Mouse (Mus musculus) right cerebral cortex, postnatal 10 days (tissue): Measurements from ENCODE around the gene Zfp536.

ENCODE experiments used
- DNase-seq, 2 experiments: peaks; one replicate each; pipeline ENCODE4 v3.0.0; 2021; ENCODE audit warnings: low spot score in 2 of 2

Gene Zfp536

DNA sequence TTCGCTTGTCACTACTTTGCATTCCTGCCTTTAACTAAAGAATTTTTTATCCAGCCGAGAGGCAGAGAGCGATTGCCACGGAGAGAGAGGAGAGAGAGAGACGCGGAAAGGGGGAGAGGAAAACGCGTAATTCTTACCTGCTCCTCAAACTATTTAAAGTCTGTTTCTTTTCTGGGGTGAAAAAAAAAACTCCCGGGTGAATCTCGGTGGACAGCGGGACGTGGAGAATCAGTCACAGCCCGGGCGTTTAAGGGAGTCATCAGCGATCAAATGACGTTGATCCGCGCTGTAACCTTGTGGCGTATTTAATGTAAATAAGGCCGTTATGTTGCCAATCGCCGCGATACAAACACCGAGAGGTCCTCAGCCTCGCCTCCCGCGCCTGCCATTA lies at the start of gene Zfp536:
Gene Zfp536 (minus strand): TSS at position 330 of the 391 bp plus-strand sequence.
- no peak for DNase-seq

DNA sequence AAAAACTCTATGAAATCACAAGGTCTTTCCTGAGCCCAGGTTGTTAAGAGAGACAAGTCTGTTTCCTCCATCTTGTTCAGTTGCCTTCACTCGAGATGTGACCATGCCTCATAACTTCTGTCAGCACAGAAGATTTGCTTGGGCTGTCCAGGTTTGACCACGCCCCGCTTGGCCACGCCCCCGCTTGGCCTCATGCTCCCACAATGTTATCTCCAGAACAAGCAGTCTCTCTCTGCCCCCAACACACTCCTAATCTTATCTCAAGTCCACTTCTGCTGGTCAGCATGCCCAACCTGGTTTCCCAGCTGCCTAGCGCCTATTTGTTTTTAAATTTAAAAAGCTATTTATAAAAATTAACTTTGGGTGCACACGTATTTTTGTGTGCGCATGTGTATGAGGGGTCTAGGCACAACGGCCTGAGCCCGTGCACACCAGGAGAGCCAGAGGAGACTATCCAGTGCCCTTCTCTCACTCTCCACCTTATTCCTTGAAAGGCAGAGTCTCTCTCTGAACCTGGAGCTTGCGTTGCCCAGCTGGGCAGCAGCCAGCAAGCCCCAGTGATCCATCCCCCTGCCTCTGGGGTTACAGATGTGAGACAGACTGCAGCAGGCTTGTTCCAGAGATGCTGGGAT lies 47.3 kb upstream of the Zfp536 start:
- DNase-seq: no peak

DNA sequence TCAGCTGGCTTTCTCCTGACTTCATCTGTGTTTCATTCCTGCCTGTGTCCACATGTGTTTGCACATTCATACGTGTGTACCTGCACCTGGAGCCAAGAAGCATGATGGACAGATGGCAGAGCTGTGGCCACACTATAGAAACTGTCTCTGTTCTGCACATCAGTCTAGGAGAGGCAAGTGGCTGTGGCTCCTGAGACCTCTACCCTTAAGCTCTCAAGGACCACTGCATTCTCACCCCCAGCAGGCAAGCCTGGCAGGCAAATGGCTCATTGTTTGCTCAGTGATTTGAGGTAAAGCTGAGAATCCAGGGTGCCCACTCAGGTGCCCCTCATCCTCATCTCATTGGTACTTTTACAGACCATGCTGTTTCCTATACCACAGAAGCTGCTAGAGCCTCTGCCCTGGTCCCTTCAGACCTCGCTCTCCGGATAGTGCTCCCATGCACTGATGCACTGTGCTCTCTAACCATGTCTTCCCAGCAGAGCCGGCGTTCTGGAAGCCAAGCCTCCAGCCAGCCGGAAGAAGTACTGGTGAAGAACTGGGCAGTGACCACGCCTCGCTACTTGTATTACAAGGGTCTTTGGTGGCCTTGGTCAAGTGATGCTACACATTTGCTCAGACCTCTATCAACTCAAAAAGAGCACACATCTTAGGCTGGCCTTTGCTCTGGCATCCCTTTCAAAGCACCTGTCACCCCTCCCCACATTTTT lies 45.3 kb upstream of the Zfp536 start:
- no peak for DNase-seq

DNA sequence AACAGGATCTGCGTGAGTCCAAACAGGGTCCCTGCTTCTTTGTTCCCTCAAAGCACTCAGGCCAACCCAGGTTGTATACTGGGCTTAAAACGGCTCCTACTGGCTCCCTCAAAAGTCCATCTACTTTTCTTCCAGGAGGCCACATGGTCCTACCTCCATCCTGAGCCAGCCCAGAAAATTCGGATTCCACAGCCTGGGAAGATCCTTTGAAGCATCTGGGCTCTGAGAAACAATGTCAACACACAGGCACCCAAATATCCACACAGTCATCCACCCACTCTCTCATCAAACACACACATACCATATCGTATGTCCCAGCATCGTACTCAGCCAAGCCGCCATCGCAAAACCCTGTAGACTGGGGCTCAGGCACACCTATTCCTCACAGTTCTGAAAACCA lies 43.5 kb upstream of the Zfp536 start:
- no peak for DNase-seq

DNA sequence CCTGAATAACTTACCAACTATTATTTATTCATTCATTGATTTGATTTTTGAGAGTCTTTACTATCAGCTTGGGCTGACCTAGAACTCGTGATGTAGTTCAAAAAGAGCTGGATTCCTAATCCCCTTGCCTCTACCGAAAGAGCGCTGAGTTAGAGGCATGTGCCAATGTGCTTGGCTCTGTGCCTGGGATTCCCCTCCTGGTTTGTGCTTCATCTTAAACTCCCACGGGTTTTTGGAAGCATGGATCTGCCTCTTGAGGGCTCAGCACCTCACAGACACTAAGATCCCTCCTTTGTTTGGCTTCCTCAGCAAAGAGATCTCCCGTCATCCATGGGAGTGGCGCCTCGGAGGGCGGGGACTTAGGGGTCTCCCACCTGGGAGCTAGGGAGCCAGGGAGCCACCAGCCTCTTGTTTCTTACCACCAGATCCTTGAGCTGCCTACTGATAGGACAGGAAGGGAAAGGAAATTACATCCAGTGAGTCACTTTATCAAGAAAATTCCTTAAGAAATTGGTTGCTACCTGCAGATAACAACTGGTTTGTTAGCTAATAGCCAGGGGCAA lies 41.5 kb upstream of the Zfp536 start:
- peak; percentile 40 to 53 for DNase-seq

DNA sequence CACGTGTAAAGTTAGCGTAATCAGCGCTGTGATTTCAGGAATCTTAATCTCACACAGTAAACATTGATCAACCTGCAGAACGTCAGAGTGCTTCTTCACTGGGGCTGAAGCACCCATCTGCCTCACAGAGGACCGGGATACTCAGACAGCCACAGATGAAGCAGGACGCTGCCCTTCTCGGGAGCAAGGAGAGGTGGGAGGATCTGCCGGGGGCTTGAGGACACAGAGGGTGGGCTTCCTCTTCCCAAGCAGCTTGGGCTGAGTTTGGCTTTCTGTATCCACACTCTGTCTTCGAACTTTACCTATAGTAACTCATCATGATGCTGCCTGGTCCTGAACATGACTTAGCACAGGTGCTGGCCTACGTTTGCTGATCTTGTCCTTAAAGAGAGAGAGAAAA lies 40.2 kb upstream of the Zfp536 start:
- no peak for DNase-seq

DNA sequence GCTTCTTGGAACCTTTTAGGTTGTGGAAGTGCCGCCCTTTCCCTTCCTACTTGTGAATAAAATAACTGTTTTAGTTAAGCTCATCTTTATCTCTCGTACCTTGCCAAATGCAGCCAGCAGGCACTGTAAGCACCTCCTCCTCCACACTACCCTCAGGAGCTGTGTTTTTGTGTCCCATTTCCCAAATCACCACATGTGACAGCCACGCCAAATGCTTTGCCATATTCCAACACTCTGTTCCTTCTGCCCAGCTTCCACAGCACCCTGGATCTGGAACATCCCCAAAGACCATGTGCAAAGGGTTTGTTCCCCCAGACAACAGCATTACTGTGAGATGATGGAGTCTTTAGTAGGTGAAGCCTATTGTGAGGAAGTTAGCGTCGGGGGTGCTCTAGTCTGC lies 36.5 kb upstream of the Zfp536 start:
- no peak for DNase-seq

DNA sequence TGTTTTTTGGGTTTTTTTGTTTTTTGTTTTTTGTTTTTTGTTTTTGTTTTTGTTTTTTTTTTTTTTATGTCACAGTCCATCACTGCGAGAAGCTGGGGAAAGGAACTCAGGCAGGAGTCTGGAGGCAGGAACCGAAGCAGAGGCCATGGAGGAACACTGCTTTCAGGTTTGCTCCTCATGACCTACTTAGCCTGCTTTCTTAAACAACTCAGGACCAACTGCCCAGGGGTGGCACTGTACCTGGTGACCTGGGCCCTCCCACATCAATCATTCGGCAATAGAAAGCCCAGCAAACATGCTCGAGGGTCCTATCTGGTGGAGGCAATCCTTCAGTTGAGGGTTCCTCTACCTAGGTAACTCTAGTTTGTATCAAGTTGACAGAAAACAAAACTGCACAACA lies 35.6 kb upstream of the Zfp536 start:
- DNase-seq: no peak

DNA sequence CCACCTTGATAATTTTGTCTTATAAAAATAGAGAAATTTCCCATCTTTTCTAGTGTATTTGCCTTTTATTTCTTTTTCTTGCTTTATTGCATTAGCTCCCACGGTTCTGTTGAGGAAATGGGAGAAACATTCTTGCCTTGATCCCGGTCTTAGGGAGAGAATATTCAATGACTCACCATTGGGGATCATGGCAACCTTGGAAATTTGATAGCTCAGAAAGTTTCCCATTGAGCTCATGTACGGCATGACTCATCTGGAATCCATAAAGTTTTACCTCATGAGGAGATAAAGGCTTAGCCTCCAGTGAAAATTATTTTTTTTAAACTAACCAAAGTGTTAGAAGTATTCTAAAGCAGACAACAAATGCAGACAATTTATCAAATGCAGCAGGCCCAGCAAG lies 27.7 kb upstream of the Zfp536 start:
- no peak for DNase-seq

DNA sequence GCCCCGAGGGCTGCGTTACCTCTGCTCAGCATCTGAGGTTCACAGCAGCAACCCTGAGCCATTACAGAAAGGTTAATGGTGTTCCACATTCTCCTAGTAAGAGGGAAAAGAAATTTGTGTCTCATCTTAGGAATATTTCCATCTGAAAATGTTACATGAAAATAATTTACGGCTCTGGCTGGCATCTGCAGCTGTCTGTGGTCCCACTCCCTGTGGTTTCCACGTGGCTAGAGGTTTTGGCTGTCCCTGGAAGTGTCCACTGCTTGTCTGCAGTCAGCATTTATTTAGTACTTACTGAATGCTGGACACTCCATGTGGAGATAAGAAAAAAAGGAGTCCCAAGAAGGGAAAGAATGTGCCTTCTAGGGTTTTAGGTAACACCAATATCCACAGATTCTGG lies 15.3 kb upstream of the Zfp536 start:
- DNase-seq: no peak

DNA sequence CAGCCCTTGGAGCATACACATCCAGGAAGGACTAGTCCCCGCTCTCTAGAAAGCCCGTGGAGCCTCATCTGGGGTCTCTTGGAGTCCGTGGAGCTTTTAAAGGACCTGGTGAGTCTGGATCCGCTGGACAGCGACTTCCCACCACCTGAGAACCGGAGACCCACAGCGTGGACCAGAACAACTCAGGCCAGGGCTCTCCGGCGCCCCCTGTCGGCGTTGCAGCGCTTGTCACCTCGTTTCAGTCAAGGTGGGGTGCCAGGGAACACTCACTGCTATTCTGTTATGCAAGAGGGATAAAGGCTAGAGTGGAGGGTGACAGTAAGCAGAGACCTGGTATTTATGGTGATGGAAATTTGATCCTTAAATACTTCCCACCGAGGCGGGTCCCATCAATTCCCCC lies 2.1 kb upstream of the Zfp536 start:
- DNase-seq: peak; percentile 39 to 62

DNA sequence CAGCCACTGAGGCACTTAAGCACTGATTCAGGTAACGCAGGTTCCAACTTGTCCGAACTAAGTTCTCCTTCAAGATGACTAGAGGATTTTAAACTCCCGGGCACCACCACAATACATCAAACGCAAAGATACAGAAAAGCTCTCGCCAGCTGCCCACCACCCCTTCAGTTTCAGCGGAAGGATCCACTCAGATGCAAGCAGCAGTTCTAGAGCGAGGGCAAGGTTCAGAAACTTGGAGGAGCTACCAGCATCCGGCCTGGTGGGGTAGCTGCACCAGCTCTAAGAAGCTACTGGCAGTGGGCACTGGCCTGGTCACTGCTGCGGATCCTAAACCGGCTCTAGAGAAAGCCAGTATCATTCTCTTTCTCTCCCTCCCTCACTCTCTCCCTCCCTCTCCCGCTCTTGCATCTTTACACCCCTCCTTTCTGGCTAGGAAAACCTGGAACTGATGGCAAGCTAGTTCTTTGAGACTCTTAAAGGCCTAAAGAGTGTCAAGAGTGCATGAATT lies 1.1 kb upstream of the Zfp536 start:
- no peak for DNase-seq

DNA sequence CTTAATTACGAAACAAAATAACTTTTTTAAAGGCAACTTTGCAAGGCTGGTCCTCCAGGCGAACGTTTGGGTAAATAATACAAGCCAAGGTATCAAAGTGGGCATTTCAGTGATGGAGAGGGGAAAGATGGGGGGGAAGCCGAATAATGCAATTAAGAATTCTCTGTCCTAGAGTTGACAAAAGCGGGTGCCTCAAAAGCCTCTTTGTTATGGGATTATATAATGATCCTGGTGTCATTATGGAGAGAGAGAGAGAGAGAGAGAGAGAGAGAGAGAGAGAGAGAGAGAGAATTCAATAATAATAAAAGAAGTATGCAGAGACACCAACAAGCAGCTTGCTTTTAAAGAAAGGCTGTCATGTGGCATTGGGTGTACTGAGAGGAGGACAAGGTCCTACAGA lies 465 bp upstream of the Zfp536 start:
- DNase-seq: no peak

DNA sequence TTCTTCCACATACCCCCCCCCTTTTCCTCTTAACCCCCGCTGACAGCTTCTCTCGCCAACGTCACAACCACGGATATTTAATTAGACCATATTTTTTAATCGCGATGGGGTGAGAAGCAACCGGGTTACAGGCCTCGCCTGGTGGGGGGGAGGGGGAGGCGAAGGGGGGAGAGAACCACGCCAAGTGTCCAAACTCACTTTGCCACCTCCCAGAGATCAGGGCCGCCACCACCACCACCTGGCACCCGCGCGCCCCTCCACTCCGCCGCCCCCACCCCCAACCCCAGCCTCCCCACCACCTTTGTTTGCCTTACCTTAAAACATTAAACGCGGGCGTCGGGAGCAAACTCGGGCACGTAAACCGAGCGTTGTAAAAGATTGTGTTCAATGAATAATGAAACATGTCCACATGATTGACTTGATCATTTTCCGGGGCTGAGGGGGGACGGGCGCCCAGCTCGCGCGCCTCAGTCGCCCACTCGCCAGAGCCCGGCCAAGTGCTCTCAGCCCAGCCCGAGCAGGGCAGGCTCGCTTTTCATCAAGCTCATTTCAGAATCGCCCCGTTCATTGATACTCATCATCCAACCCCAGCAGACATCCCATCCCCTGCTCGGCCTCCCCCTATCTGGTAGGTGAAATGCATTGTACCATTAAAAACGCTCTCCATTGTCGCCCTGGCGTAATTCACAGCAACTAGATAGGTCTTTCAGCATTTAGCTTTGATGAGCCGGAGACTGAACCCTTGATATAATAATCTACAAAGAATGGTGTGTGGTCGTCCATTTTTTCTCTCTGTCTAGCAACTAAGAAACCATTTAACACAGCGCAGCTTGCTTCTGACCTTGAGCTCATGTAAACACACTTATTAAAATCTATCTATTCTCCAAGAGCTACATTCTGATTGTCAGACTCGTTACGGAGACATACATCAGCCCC lies 797 bp downstream of the Zfp536 start:
- peak; percentile 33 to 37 for DNase-seq

DNA sequence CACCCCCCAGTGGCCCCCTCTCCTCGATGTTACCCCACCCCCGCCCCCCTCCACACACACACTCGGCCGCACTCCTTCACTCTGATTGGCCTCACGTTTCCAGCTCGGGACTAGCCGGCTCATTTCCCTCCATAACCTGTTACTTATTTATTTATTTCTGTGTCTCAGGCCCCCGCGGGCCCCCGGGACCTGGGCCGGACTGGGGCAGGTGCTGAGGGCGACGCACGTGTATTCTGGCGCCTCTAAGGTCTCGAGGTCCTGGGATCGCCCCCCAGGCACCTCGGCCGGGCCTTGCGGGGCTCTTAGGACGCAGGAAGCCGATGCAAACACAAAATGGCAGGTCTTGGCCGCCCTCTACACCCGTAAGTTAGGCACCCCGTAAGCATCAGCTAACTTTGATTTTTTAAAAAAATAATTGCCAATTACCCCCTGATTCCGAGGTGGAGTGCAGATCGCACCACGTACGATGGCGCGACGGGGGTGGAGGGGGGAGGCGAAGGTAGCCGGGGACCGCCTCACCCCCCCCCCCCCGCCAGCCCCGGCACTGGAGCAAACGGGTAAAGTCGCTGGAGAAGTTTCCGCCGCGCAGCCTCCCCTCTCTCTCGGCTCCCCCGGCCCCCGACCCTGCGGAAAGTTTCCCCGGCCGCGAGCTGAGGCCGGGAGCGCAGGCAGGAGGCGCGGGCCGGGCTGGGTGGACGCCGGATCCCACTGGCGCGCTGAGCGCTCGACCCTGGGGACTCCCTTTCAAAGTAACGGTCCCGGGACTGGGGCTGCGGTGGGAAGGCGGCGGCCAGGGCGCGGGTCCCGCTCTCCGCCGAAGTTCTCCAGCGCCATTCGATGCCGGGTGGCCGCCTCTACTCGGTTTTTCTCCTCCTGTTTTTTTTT lies 1.7 kb downstream of the Zfp536 start:
- DNase-seq: peak; percentile 34 to 49

DNA sequence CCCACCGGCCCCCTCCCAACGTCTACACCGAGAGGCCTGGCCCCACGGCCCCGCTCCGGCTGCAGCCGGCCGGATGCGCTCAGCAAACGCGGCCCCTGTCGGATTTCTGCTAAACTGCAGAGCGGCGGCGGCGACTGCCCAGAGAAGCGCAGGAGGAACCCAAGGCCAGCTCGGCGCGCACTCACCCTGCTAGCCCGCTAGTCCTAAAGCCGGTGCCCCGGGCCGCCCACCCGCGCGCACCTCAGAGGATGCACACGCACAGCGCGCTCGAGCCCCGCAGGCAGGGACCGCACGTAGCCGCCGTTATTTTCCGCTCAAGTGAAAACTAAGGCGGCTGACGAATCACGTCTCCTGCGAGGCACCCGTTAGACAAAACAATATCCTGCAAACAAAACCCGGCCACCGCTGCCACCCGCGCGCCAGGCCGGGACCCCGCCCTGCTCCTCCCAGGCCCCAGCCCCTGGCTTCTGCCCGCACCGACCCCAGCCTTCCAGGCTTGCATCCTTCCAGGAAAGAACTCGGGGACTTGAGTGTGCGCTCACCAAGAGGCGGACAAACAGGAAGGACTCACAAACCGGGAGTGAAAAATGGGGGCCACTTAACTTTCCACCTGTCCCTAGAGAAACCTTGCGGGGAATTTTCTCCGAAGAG lies 2.9 kb downstream of the Zfp536 start:
- DNase-seq: peak; percentile 77 to 82

DNA sequence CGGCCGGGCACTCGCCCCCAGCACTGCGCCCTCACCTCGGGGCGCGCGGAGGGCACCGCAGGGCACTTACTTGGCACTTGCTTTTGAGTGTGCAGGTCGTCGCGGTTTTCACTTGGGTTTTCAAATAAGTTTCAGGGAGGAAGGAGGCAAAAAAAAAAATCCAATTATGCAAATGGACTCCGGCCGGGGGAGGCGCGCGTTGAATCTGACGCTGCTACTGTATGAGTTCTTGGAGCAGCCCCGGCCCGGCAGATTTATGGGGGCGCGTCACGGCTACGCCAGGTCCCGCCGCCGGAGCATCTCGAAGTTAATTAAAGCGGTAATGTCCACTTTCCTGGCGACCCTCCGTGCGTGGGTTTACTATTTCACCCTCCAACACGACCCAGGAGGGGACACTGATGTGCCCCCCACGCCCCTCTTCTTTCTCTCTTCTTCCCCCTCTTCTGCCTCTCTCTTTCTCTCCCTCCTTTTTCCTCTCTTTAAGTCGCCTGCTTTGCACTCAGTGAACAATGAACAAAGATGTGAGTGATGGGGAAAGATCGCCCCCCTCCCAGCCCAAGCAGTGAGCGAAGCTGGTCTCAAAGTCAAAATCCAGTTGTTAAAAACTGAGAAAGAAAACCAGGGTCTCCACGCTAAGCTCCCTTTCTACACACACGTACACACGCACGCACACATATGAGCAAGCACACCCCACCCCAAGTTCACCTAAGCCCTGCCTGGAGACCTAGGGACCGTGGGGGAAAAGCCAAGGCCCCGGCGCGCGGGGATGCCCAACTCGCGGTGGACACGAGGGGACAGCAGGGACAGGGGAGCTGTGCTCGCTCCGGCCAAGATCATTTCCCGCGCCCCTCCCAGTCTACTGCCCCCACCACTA lies 3.7 kb downstream of the Zfp536 start:
- DNase-seq: peak; percentile 34 to 36

DNA sequence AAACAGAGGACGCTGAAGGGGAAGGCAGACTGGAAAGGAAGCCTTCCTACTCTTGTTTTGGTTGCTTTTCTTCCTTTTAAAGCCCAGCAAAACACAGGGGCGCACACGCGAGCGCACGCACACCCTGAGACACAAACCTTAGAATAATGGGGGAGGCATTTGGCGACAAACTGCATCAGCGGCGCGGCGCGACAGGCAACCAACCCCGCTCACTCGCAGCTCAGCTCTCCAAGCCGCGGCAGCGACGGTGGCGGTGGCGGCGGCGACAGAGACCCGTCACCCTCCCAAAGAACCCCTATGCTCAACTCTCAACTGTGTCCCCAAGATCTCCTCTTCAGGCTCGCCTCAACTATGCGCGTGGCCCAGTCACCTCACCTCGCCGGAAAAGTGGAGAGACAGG lies 4.4 kb downstream of the Zfp536 start:
- DNase-seq: no peak

DNA sequence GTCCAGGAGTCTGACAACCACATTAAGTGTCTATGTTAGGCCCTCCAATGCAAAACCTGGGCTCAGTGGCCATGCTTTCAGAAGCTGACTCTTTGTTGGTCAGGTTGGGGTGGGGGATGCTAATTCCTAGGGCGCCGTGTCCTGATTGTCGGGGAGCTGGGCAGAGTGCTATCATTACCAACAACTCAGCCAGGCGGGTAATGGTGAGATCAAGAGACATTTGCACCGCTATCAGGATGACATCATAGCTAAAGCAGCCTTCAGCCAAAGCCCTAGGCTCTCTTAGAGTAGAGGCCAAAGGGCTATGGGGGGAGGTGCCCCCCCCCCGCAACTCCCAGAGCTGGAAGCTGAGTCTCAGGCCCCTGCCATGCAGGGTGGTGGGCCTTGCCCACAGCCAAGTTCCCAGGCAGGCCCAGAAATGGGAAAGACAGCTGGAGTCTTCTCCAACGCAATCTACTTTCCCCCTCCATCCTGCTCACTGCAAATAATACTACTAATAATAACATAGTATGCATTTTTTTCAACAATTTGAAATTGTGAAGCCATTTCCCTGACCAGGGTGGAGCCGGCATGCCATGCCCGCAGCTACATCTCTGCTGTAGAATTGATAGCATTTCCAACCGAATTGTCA lies 5.0 kb downstream of the Zfp536 start:
- no peak for DNase-seq
